Mouse (Mus musculus) splenic B cell, adult 2 months (primary cell): ENCODE measurements at regions not wholly inside any gene's neighbourhood (a gene's known extent, or its start where the extent isn't known, plus 50 kb on each side); places are given as distances from the start of the nearest gene placed in this dataset.

ENCODE experiments used
- DNase-seq: peaks from one replicate; pipeline ENCODE4 v3.0.0-alpha.2; 2011; ENCODE audit warnings: low read depth, low spot score
- H3K27me3 ChIP-seq: 2 replicates; pipeline ENCODE4 v1.6.1; 2012; ENCODE audit warnings: mild to moderate bottlenecking, low read length, moderate library complexity, mixed read lengths; ENCODE audit not compliant: control insufficient read depth, poor library complexity, insufficient read depth, severe bottlenecking
- H3K36me3 ChIP-seq: 2 replicates; pipeline ENCODE4 v1.6.1; 2012; ENCODE audit warnings: mild to moderate bottlenecking, low read length, moderate library complexity, mixed read lengths; ENCODE audit not compliant: control insufficient read depth, poor library complexity, insufficient read depth, severe bottlenecking

DNA sequence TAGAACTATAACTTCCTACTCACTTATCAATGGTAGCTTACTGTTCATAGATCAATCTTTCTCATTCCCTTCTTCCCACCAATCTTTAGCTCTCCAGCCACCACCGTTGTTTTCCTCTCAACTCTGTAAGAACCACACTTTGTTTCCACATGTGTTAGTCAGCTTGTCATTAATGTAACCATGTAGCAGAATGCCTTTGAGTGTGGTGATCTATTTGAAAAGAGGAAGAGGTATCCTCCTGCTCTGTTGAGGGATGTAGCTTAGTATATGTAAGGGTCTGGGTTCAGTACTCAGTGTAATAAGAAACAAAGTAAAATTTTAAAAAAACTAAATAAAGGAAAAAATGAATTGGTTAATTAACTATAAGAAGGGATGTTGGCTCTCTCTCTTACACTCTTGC is 63.7 kb upstream of the Cep85l start:
- no peaks in the 10 kb centered on the region for H3K27me3 ChIP-seq
- no peak for DNase-seq
- no peaks in the 10 kb centered on the region for H3K36me3 ChIP-seq

DNA sequence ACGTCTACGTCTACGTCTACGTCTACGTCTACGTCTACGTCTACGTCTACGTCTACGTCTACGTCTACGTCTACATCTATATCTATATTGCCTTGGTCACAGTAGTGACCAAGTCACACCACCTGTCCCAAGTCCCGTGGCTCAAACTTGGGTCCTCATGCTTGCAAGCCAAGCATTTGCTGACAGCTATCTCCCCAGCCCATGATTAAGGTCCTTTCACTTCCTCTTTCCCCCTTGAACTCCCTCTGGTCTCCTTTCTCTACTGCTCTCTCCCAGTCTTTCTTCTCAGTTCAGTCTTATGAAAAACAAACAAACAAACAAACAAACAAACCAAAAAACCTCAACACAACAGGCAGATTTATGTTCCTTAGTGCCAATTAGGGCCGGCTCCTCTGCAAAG is 63.2 kb upstream of the Cep85l start:
- DNase-seq: no peak
- no peaks in the 10 kb centered on the region for H3K36me3 ChIP-seq
- no peaks in the 10 kb centered on the region for H3K27me3 ChIP-seq

DNA sequence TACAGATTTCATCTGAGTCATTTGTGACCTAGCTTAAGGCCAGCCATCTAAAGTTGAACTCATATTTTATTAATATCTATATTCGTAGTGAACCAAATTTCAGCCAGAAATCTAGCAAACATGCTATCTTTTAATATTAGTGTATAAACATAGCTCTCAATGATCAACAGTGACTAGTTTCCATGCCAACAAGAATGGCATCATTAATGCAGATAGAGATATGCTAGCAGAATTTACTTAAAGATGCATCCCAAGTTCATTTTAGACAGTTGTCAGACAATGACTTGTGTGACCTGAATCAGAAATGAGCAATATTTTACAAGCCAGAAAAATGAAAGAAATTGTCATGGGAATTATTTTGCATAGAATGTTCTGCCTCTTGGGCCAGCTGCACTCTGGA is 60.5 kb upstream of the Cep85l start:
- no peaks in the 10 kb centered on the region for H3K27me3 ChIP-seq
- no peak for DNase-seq
- H3K36me3 ChIP-seq: no peaks in the 10 kb centered on the region

DNA sequence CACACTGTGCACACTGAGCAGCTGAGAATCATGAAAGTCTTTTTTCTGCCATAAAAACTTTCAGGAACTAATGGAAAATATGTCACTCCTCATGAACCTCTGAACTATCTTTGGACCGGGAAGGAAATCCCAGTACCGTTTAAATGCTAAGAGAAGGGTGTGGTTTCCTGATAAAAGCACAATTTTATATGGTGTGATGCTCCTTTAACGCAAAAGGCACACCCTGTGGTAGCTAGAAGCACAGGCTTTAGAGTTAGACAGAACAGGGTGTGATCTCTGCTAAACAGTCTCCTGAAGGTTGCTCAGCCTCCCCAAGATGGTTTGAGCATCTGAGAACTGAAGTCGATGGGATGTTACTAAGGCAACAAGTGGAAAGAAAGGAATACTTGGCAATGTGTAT is 58.6 kb upstream of the Cep85l start:
- DNase-seq: no peak
- no peaks in the 10 kb centered on the region for H3K27me3 ChIP-seq
- H3K36me3 ChIP-seq: no peaks in the 10 kb centered on the region

DNA sequence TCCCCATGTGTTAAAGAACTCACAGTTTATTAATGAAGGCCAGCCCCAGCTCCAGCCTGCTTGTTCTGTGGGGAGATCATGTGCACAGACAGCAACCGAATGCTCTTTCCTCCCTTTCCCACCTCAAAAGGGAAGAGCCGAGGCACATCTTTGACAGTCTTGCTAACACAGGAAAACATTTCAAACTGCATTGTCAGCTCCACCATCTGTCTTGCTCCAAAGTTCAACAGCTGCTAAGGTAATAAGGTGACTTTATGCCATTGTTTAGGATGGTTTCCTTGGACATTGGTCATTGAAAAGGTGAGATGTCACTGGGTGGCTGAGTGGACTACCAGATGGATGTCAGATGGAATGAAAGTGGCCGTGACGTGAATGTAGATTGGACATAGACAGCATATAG is 58.0 kb upstream of the Cep85l start:
- no peak for DNase-seq

DNA sequence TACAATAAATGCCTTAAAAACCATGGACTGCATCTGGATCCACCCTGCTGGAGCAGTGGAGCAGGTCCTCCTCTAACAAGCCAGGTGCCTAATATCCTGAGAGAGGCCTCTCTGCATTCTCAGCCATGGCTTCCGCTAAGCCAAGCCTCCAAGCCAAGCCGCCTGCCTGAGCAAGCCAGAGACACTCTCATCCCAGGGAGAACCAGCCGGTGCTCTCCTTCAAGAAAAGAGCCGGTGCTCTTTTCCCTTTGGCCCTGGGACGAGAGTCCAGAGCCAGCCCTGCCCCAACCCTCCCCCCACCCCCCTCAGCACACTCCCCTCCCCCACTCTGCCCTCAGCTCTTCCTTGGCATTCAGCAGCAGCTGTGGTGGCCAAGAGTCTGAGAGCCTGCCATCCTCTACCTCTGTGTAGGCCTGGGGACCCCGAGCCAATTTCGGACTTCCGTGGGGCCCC is 56.3 kb upstream of the Cep85l start:
- no peak for DNase-seq
- H3K27me3 ChIP-seq: no peaks in the 10 kb centered on the region
- H3K36me3 ChIP-seq: no peaks in the 10 kb centered on the region

More for the DNA sequence above, 58.0 kb upstream of the Cep85l start:
- Histone ChIP-seq H3K36me3 (no peaks in the 10 kb centered on the region), H3K27me3 (no peaks in the 10 kb centered on the region)

DNA sequence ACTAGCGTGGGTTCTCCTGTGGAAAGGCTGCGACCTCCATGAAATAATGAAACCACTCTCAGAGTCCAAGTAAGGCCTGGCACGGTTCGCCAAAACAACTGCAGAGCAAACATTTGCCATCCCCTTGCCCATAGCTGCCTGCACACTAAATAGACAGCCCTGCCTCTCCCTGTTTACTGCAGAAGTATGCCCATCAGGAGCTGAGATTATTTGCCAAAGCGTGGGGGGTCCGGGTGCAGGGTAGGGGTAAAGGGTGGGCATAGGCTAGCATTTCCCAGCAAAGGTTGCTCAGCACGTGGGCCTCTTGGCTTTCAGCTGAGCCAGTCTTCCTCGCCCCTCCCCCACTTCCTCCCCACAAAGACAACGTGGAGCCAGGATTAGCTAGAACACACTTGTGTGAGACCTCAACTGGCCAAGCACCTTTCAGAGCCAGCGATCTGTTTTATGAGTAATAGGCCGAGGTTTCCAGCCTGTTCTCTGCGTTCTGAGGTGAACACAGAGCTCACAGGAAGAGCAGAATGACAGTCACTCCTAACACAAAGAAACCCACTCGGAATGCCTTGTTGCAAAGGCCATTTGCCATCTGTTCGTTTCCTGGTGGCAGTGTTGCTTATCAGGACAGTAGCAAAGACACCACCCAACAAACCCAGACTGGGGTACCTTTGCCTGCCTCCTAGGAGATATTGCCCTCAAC is 55.6 kb upstream of the Cep85l start:
- no peak for DNase-seq
- Histone ChIP-seq H3K36me3 (no peaks in the 10 kb centered on the region), H3K27me3 (no peaks in the 10 kb centered on the region)

DNA sequence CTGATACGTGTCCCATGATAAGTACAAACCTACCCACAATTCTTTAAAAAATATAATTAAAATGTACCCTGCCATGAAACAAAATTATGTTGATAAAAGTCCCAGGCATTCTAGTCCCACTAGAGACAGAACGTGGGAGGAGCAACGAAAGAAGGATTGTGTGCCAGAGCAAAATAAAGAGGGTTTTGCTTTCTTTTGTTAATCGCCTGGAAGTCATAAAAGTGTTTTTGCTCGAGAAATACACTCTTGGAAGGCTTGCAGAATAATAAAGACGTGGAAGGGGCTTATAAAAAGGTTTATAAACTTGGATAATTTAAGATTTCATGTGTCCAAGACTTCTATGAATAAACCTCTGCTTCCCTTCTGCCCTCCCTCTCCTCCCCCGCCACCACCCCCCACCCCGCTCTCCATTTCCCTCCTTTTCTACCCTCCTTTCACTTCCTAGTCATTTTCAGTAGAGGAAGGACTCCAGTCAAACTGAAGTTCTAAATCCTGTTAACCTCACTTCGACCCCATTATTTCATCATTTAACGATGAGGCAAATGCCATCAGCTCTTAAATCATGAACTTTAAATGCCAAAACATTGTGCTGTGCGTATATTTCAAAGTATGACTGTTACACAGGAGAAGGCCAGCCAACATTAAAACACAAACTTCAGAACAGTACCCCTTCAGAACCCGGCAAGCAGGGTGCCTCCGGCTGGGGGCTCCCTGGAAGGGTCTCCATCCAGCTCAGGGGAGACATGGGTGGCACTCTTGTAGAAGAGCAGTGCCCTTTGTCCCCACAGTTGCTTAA is 54.8 kb upstream of the Cep85l start:
- Histone ChIP-seq H3K27me3 (no peaks in the 10 kb centered on the region), H3K36me3 (no peaks in the 10 kb centered on the region)
- no peak for DNase-seq

DNA sequence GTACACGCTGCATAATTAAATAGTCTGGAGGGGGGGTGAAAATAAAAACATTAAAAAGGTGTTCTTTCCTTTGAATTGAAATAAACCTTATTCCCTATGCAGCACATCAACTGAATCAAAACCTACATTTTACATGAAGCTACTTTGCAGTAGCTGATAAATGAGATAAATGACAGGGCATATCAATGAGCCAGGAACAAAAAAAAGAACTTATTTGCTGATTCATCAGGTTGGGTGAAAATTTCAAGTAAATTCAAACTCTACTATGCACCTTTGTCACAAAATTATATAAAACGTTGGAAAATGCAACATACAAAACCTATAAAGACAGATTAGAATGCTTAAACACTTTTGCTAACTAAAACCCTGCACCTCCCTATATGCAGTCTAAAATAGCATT is 53.0 kb upstream of the Cep85l start:
- DNase-seq: no peak
- Histone ChIP-seq H3K36me3 (no peaks in the 10 kb centered on the region), H3K27me3 (no peaks in the 10 kb centered on the region)

DNA sequence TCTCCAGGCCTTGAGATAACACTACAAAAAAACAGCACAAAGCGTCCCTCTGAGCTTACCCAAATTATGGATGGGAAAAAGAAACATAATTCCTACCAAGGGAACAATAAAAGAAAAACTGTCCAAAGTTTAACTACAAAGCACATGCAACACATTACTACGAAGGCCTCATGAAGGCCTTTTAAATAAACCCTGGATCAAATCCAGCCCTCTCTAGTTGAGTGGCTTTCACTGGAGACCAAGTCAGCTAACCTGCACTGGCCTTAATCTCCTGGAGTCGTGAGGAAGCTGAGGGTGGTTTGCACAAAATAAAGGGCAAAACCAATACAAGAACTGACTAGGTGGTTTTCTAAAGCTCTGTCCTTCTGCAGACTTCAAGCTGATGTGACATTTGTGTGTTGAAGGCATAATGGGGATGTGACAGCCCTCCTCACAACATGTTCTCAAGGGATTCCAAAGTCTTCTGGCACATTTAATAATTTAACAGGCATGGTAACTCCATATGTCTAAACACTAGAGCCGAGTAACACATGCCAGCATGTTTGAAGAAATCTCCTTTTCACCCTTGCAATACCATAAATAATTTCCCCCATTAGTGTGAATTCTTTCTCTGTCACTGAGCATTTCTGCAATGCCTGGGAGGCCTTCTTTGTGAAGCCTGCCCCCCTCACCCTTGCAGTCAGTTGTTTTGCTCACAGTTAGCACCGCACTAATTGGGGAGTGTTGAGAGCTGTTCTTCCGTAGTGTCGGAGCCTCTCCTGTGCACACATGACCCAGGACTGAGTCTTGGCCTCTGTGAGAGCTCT is 50.0 kb upstream of the Cep85l start:
- no peaks in the 10 kb centered on the region for H3K36me3 ChIP-seq
- no peaks in the 10 kb centered on the region for H3K27me3 ChIP-seq
- no peak for DNase-seq
